Mouse (Mus musculus) hematopoietic stem cell, adult 5-6 weeks (primary cell): Measurements from ENCODE around the gene Umodl1. TPM values are rescaled to one million over a fixed set of nuclear protein-coding genes. Genes with fewer than 3 reads are reported as not detected.

ENCODE experiments used
- ATAC-seq, 2 experiments: fragments of 125-278 bp in 1 of 2; replicated peaks in 1 of 2; 2 replicates each; pipeline ENCODE4 v1.8.0; 2016 to 2017; ENCODE audit warnings: inconsistent platforms in 2 of 2, mild to moderate bottlenecking in 2 of 2, moderate number of reproducible peaks in 2 of 2, low read depth in 1 of 2, moderate TSS enrichment in 1 of 2; ENCODE audit not compliant: low FRiP score in 2 of 2, poor library complexity in 2 of 2, severe bottlenecking in 2 of 2, insufficient read depth in 1 of 2, low TSS enrichment in 1 of 2
- total RNA-seq: library from RNA; stranded (forward); fragments of 172-1452, 232-1000 nt; gene quantifications from 2 replicates; pipeline ENCODE4 v1.2.3, GENCODE M21; 2017

The Umodl1 gene
- total RNA-seq: not detected in 2 replicates

DNA sequence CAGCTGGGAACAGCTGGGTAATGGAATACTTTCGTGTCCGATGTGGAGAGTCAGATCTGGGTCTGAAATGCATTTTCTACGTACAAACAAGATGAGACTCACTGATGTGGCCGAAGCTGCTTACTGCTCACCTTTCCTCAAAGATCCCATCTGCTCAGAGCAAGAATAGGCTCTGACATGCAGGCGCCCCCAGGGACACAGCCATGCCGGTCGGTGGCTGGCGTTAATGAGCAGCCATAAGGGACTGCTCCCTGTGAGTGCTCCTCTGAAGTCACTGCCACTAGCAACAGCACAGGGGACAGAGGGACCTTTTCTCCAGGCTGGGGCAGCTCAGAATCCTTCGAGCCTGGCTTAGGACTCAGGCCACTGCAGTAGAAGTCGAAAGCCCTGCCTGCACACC is at the start of gene Umodl1:
TSS of gene Umodl1 (plus strand) at position 301 of the 400 bp plus-strand sequence.
- ATAC-seq: no peak

DNA sequence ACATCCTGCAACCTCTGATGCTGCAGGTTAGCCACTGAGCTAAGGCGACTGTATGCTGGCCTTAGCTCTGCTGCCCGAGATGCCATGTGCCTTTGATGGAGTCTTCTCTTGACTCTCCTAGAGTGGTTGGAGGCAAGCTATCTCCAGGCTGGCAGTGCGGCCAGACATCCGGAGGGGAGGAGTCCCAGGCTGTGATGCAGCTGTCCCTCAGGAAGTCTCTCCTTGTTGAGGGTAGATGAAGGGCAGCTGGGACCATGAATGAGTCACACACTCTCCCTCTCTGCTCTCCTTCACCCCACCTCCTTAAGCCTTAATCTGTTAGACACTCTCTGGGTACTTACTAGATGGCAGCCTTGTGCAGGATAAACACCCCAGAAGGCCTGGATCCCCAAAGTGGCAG is 46.9 kb upstream of the Umodl1 start:
- ATAC-seq: peak; percentile 22 to 36; a peak in 1 of 4 replicates

DNA sequence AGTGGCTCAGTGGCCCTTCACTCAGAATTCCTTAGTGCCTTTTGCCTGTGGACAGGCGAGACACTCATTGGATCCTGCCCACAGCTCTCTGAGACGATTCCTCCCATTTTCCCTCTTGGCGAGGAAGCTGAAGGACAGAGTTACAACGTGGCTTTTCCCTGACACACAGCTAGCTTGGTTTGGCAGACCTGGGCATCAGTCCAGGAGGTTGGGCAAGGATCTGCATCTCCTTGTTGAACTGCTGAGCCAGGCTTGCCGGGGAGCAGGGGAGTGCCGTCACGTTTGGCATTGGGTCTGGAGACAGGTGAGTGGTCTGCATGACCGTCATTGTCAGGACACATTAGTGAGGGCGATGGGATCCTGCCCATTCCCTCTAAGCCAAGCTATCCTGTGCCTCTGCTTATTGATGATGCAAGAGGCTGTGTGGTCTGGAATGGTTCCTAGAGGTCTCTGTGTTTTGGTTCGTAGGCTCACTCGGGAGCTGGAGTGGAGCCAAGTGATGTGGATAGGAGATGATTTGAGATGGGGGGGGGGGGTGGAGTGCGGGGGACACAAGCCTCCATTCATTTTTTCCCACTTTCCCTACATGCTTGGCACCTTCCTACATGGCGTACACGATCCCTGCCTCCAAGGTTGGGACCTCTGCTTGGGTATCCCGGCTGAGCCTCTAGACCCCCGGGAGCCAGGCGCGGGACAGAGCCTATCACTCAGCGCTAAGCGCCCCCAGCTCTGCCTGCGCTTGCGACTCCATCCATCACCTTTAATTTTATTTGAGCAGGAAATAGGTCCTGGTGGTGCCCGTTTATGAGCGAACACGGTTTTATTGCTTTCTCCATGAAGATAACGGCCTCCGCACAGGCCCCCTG is 43.3 kb upstream of the Umodl1 start:
- no peak for ATAC-seq

DNA sequence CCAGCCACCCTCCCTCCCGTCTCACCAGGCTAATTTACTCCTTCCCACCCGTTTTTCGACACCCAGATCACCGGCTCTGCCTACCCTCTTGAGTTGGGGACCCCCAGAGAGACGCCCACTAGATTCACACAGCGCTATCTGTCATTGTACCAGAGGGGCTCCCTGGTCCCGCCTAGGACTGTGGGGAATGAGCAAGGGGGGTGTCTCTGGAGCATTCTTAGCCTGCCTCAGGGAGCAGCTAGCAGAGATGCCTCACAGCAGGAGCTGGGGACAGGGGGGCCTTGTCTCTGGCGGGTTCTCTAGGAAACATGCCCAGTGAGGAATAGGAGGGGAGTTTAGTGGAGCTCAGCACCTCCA is 42.7 kb upstream of the Umodl1 start:
- no peak for ATAC-seq

DNA sequence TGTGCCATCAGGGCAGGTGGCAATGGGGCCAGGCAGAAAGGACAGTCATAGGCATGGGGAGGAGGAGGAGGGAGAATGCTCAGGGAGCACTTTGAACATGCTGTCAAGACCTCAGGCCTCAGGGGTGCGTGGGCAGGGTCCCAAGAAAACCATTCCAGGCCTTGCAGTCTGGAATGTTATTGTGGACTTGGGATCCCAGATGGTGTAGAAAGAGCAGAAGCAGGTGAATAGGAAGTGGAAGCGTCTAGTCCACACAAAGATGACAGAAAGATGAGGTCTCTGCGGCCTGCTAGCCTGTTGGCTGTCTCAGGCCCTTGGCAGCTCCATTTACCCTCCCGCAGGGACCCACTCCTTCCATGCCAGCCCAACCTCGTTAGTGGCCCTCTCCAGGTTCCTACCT is 41.9 kb upstream of the Umodl1 start:
- no peak for ATAC-seq

DNA sequence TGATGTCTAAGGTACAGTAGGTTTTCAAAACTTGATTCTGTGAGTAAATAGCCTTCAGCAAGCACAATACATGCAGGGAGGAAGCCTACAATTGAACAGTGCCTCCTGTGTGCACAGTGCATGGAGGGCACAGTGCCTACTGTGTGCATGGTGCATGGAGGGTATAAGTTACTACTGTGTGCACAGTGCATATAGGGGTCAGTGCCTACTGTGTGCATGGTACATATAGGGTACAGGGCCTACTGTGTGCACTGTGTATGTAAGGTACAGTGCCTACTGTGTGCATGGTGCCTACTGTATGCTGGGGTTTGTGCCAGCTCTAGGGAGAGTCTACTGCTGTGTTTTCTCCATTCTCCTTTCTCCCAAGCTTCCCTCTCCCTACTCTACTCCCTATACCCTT is 40.2 kb upstream of the Umodl1 start:
- no peak for ATAC-seq

- ATAC-seq: no peak
These were observed 30.9 kb upstream of the Umodl1 start for GRCm38 (mm10) chr17:30923566-30923965.

- no peak for ATAC-seq
These were observed 23.6 kb upstream of the Umodl1 start for GRCm38 (mm10) chr17:30930827-30931226.

DNA sequence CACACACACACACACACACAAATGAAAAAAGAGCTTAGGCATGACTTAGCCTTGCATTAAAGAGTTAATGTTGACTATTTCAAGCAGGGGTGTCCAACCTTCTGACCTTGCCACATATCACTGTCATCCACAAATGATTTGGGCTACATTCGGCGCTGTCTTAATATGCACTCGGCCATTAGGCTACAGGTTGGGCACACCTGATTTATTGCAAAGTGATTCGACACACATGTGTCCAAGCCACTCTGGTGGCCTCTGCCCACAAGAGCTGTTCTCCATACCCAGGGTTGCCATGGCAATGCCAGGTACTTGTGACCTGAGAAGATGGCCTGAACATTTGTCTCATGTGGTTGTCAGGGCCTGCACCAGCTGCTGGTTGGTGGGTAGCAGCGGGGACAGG is 21.6 kb upstream of the Umodl1 start:
- ATAC-seq: no peak

DNA sequence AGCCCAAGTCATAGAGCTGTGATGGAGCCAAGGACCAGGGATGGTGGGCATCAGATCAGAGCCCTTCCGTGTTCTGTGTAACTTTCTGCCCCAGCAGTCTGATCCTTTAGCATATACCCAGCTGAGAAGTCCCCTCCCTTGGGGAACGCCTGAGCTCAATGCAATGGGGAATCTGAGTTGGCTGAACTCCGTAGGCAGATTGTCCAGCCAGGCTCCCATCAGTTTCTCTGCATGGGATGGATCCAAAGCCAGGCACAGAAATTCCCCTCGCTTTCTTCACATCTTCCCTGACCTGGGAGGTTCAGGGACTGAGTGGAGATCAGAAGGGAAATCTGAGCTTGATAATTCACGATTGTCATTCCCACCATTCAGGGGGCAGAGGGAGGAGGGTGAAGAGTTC is 19.1 kb upstream of the Umodl1 start:
- ATAC-seq: no peak

GRCm38 (mm10) chr17:30938554-30938953 is 15.9 kb upstream of the Umodl1 start:
- ATAC-seq: no peak

DNA sequence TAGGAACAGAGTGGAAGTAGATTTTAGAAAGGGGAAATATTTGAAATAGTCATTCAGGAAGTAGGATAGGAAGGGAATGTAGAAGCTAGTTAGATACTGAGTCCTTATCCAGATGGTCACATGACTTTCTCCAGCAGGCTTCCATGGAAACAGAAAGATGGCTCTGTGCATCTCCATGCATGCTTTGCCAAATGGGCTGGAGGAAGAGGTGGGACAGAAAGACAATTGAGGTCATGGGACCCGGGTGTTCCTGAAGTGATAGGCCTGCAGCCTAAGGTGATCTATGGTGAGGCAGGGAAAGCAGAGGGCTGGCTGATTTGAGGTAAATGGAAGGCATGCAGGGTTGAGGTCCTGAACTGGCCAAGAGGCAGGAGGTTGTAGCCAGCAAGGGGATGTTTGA is 6.1 kb upstream of the Umodl1 start:
- ATAC-seq: no peak

DNA sequence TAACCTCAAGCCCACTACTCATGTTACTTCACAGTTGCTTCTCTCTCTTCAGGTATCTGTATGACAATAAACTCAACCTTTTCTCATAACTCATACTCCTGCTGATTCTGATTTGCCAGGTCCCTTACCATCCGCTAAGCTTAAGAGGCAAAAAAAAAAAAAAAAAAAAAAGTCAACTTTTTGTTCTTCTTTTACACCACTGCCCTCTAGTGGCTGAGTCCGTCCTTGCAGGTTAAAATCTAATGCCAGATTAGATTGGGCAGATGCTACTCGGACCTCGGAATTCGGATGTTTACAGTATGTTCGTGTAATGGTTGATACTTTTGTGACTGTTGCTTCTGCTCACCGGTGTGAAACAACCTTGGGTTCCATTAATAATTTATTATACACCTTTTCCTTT is 3.7 kb upstream of the Umodl1 start:
- ATAC-seq: 0 out of 4 replicates have a peak, but pooled peaks have one; percentile 12 to 36

GRCm38 (mm10) chr17:30951600-30951999 is 2.8 kb upstream of the Umodl1 start:
- ATAC-seq: no peak

- no peak for ATAC-seq
These were observed 7.6 kb downstream of the Umodl1 start for GRCm38 (mm10) chr17:30961936-30962592.

DNA sequence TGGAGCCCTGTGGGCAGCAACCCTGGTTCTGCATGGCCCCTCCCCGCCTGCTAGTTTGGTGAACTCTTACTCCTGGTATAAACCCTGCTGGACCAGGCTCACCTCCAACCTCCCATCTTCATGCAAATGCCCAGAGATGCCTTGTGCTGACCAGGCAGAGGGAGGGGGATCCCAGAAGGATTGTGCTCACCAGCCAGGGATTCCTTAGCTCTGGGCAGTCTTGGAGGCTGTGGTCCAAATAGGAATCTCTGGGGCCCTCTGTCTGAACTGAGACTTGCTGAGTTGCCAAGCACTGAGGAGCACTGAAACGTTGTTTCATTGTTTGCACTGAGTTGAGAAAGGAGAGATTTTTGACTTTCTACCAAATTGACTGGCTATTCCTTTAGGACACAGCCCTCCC is 8.4 kb downstream of the Umodl1 start:
- ATAC-seq: no peak

- ATAC-seq: no peak
These were observed 15.5 kb downstream of the Umodl1 start for GRCm38 (mm10) chr17:30969983-30970382.

DNA sequence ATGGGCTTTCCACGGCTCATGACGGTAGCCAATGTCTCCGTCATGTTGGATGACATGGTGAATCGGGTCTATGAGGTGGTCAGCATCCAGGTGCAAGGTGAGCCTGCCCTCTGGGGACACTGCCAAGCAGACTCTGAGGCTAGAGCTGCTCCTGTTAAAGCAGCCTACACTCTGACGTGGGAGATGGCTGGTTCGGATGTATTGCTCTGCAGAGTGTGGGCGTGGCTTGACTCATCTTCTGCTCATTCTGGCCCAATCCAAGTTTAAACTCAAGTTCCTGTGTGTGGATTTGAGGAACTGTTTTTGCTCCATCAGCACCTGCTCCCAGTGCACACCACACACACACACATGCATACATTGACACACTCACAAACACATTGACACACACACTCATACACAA is 17.4 kb downstream of the Umodl1 start:
- ATAC-seq: no peak

DNA sequence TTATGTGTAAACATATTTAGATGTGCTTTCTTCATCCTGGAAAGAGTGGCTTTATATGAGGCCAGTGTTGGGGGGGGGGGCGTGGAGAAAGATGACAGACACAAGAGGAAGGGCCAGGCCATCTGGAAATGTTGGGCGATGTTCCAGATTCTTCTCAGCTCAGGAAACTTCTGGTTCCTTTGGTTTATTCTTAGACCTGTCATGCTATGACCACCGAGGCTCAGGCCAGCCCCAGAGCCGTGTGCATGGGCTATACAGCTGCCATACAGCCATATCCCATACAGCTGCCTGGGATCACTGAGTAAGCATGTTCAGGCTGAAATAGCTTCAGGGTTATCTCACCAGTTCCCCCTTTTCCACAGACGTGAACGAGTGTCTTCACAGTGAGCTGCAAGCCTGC is 18.9 kb downstream of the Umodl1 start:
- ATAC-seq: peak; percentile 82 to 89
